Mouse (Mus musculus) forebrain, embryonic 11.5 days (tissue): ENCODE measurements around the gene Mast4. TPM values are rescaled to one million over a fixed set of nuclear protein-coding genes. Genes with fewer than 3 reads are reported as not detected.

Source experiments
- ATAC-seq: fragments of 200-750 bp; cut with Nextera tagmentation; replicated peaks from 2 replicates; pipeline ENCODE4 v1.8.0; 2017; ENCODE audit warnings: moderate TSS enrichment; ENCODE audit not compliant: low FRiP score
- DNase-seq: peaks from one replicate; pipeline ENCODE4 v3.0.0-alpha.2; 2017; ENCODE audit warnings: low spot score
- H3K27ac ChIP-seq: fragments of 300-500 bp; sonication (generic); 2 replicates; pipeline ENCODE4 v1.5.1; 2014; ENCODE audit warnings: low read depth, low read length
- H3K27me3 ChIP-seq: fragments of 300-500 bp; sonication (generic); 2 replicates; pipeline ENCODE4 v1.6.1; 2014; ENCODE audit warnings: mild to moderate bottlenecking, low read length, mixed read lengths; ENCODE audit not compliant: control insufficient read depth, insufficient read depth
- H3K36me3 ChIP-seq: fragments of 300-500 bp; sonication (generic); 2 replicates; pipeline ENCODE4 v1.6.1; 2014; ENCODE audit warnings: mild to moderate bottlenecking, low read length, moderate library complexity, mixed read lengths; ENCODE audit not compliant: control insufficient read depth, insufficient read depth
- H3K4me1 ChIP-seq: fragments of 300-500 bp; sonication (generic); replicated peaks from 2 replicates; pipeline ENCODE4 v1.6.1; 2014; ENCODE audit warnings: low read length, mixed read lengths; ENCODE audit not compliant: control insufficient read depth, insufficient read depth
- H3K4me2 ChIP-seq: fragments of 300-500 bp; sonication (generic); 2 replicates; pipeline ENCODE4 v1.6.1; 2014; ENCODE audit warnings: low read depth, mild to moderate bottlenecking, low read length, moderate library complexity, mixed read lengths; ENCODE audit not compliant: severe bottlenecking
- H3K4me3 ChIP-seq: fragments of 300-500 bp; sonication (generic); 2 replicates; pipeline ENCODE4 v1.5.1; 2014; ENCODE audit warnings: low read depth, low read length
- H3K9ac ChIP-seq: fragments of 300-500 bp; sonication (generic); 2 replicates; pipeline ENCODE4 v1.6.1; 2014; ENCODE audit warnings: low read length
- H3K9me3 ChIP-seq: fragments of 300-500 bp; sonication (generic); 2 replicates; pipeline ENCODE4 v1.6.1; 2016; ENCODE audit warnings: low read length, mixed read lengths; ENCODE audit not compliant: control insufficient read depth
- WGBS: fragments of 180-500 bp; shearing (Covaris S2); extraction: QIAGEN DNeasy Blood & Tissue Kit; methylation state at CpG from one replicate; pipeline ENCODE4 v1.1.7; 2014; 5-methylcytosine and 5-hydroxymethylcytosine counted together
- polyA plus RNA-seq: library from polyadenylated mRNA; unstranded; fragments of >200 nt; fragmentation: Nextera tagmentation; extraction: Ambion mirVana; gene quantifications from 2 replicates; pipeline ENCODE4 v1.2.1, GENCODE M21; 2014

The Mast4 gene
- polyA plus RNA-seq, 1 experiment from 2014 or later, result 23.5 TPM

DNA sequence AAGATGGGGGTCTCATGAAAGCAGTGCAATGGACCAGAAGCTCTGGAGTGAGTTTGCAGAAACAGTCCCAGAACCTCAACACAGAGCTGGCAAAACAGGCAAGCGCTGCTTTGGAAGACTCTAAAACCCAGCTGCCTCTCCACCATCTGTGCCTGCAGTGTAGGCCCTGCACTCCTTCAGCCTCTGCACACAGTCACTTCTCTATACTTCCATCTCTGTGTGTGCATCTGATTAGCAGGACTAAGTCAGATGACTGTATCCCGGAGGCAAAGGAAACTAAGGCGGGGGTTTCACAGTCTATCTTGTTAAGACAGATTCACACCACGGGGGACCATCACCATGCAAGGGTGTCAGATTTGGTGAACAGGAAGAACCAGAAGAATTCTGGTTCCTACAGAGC lies 6.7 kb upstream of the Mast4 start:
- ATAC-seq, result no peak
- WGBS, result 82% methylated on average over 4 of the region's 4 CpGs
- no peak overlapping the region for H3K4me2 ChIP-seq
- DNase-seq, result no peak
- H3K9me3 ChIP-seq, result no peaks in the 10 kb centered on the region
- no peaks in the 10 kb centered on the region for H3K4me1 ChIP-seq
- no peaks in the 10 kb centered on the region for H3K36me3 ChIP-seq
- no peak overlapping the region for H3K9ac ChIP-seq
- H3K4me3 ChIP-seq, result no peak overlapping the region
- no peak overlapping the region for H3K27ac ChIP-seq
- H3K27me3 ChIP-seq, result no peaks in the 10 kb centered on the region; the same call in 1 of the 2 replicates

- no peak overlapping the region for H3K4me3 ChIP-seq
- peaks cover 11% of the 10 kb centered on the region; the same call in 1 of the 2 replicates for H3K4me1 ChIP-seq
- no peak overlapping the region for H3K4me2 ChIP-seq
- DNase-seq (no peak), ATAC-seq (no peak)
- WGBS, result 86% methylated on average over 2 of the region's 2 CpGs
- no peaks in the 10 kb centered on the region for H3K36me3 ChIP-seq
- no peaks in the 10 kb centered on the region for H3K9me3 ChIP-seq
- no peak overlapping the region for H3K9ac ChIP-seq
- peaks cover 14% of the 10 kb centered on the region for H3K27me3 ChIP-seq
- H3K27ac ChIP-seq, result no peak overlapping the region
These were observed 4.3 kb upstream of the Mast4 start for GRCm38 (mm10) chr13:103338616-103339015.

DNA sequence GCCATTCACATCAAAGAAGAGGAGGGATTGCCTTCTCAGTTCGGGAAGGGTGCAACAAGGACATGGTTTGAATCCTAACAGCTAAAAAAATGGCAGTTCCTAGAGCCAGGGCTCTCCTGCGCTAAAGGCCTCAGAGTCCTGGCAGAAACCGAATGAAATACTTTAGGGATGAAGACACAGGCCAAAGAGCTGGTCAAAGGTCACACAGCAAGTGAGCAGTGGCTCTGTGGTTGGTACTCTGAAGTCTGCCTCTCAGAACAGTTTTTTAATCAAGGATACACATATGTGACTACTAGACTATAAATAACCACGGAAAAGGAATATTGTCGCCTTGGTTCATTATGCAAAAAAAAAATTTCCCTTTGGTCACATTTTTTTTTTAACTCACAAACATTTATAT lies 1.9 kb upstream of the Mast4 start:
- DNase-seq, result no peak
- no peak overlapping the region for H3K27ac ChIP-seq
- ATAC-seq, result no peak
- no peaks in the 10 kb centered on the region for H3K9me3 ChIP-seq
- H3K9ac ChIP-seq, result no peak overlapping the region
- H3K36me3 ChIP-seq, result no peaks in the 10 kb centered on the region
- 7% methylated on average over 5 of the region's 5 CpGs for WGBS
- H3K27me3 ChIP-seq, result peaks cover 26% of the 10 kb centered on the region
- H3K4me3 ChIP-seq, result no peak overlapping the region
- H3K4me2 ChIP-seq, result no peak overlapping the region
- peaks cover 14% of the 10 kb centered on the region; the same call in 1 of the 2 replicates for H3K4me1 ChIP-seq

DNA sequence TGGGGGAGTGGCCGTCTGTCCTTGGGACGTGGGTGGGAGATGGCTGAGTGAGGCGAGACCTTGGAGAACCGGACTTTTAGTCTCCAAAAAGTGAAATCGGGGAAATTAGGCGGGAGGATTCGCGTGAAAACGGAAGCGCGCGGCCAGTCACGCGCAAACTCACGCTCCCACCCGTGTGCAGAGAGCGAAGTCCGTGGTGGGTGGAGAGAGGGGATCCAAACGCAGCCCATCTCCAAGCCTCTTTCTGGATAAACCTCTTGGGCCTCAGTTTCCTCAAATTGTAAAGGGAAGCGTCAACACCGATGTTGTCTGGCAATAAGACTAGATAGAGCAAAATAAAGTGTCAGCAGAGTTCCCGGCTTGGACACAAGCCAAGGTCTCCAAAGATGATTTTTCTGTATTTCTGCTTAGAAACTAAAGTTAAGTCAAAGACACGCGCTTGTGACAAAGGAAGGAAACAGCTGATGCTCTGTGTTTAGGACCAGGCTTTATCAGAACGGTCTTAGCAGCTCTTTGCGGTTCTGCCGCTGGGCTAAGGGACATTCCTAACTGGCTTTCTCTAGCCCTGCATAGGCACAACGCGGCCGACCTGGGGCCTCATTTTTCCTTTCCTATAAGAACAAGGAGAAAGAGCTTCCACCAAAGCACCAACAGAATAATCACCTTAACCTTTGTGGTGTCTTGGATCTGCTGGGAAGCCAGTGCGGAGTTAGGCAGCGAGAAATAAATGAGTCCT lies 594 bp upstream of the Mast4 start:
- no peaks in the 10 kb centered on the region for H3K9me3 ChIP-seq
- H3K9ac ChIP-seq, result peak overlapping the region; percentile 56
- H3K36me3 ChIP-seq, result no peaks in the 10 kb centered on the region
- H3K4me1 ChIP-seq, result peaks cover 14% of the 10 kb centered on the region; the same call in 1 of the 2 replicates
- H3K4me3 ChIP-seq, result peak overlapping the region; percentile 54
- peak overlapping the region; percentile 92 for H3K4me2 ChIP-seq
- 1% methylated on average over 32 of the region's 32 CpGs for WGBS
- ATAC-seq (peak; percentile 35), DNase-seq (peak; percentile 67)
- H3K27me3 ChIP-seq, result peaks cover 26% of the 10 kb centered on the region
- no peak overlapping the region for H3K27ac ChIP-seq

DNA sequence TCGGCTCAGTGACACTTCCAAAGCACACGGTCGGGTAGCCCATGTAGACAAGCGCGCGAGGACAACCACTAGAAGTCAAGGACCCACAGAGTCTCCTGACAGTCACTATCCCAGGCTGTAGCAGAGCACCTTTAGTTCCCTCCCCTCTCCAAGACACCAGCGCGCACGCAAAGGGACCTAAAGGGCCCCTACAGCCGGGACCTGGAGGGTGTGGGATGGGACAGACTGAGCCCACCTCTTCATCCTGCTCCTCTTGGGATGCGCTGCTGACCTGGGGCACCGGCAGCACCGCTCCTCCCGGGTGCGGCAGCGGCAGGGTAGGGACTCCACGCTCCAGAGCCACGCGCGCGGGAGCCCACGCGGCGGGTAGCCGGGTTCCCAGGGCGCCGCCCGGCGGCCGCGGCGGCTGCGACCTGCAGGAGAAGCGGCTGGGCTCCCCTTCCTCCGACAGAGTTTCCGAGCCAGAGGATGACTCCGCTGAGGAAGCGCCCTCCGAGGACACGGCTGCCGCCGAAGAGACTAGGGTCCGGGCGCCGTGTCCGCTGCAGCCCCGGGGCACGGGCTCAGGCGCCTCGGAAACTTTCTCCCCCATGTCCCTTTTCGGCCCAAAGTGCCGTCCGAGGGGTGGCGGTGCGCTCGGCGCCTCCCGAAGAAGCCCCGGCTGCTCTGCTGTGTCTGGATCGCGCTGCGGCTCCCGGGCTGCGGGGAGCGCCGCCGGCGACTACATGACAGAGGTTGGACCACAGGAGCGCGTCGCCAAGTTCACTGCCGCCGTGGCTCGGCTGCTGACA lies 501 bp downstream of the Mast4 start:
- no peak overlapping the region for H3K27ac ChIP-seq
- peak overlapping the region; percentile 92 for H3K4me2 ChIP-seq
- peaks cover 14% of the 10 kb centered on the region; the same call in 1 of the 2 replicates for H3K4me1 ChIP-seq
- H3K36me3 ChIP-seq, result no peaks in the 10 kb centered on the region
- WGBS, result under 1% methylated on average over 72 of the region's 74 CpGs
- ATAC-seq (peak; percentile 73), DNase-seq (no peak)
- H3K9ac ChIP-seq, result peak overlapping the region; percentile 56
- peak overlapping the region; percentile 54 for H3K4me3 ChIP-seq
- peaks cover 26% of the 10 kb centered on the region for H3K27me3 ChIP-seq
- no peaks in the 10 kb centered on the region for H3K9me3 ChIP-seq

DNA sequence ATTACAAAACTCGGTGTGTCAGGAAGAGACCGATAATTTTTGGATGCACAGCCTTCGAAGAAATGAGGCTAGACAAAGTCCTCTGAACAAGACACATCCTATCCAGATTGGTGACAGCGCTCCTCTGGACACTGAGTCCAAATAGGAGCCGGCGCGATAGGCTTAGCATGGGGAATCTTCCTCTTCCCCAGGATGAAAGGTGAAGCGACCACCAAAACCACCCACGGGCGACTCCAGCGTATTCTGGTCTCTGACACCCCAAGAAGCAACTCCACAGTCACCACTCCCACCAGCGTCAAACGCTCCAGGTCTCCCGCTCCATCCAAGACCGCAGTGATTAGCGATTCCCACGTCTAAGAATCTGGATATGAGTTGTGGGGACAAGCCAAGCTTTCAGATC lies 1.1 kb downstream of the Mast4 start:
- H3K4me1 ChIP-seq, result peaks cover 14% of the 10 kb centered on the region; the same call in 1 of the 2 replicates
- peaks cover 26% of the 10 kb centered on the region for H3K27me3 ChIP-seq
- H3K36me3 ChIP-seq, result no peaks in the 10 kb centered on the region
- DNase-seq (no peak), ATAC-seq (no peak)
- no peaks in the 10 kb centered on the region for H3K9me3 ChIP-seq
- H3K27ac ChIP-seq, result no peak overlapping the region
- WGBS, result 1% methylated on average over 17 of the region's 17 CpGs
- peak overlapping the region; percentile 54 for H3K4me3 ChIP-seq
- peak overlapping the region; percentile 92 for H3K4me2 ChIP-seq
- H3K9ac ChIP-seq, result no peak overlapping the region

DNA sequence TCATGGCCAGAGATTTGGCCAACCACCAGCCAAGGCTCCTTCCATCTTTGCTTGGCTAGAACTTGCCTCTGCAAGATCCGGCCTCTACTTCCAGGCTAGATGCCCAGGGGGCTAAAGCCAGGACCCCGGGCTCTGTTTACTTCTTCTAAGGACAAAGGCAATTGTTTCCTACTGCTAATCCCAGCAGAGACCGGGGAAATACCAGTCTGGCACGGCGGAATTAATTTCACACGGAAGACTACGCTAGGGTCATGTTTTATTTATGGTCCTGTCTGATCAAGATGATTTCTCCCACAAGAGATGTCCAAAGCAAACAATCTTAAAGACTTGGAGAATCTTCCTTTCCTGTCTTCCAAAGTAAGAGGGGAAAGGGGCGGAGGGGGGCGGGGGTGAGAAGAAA lies 1.6 kb downstream of the Mast4 start:
- no peaks in the 10 kb centered on the region for H3K9me3 ChIP-seq
- H3K9ac ChIP-seq, result no peak overlapping the region
- H3K4me1 ChIP-seq, result peaks cover 14% of the 10 kb centered on the region; the same call in 1 of the 2 replicates
- 3% methylated on average over 9 of the region's 9 CpGs for WGBS
- H3K4me3 ChIP-seq, result no peak overlapping the region
- peaks cover 26% of the 10 kb centered on the region for H3K27me3 ChIP-seq
- ATAC-seq (no peak), DNase-seq (no peak)
- no peak overlapping the region for H3K27ac ChIP-seq
- no peaks in the 10 kb centered on the region for H3K36me3 ChIP-seq
- H3K4me2 ChIP-seq, result no peak overlapping the region

DNA sequence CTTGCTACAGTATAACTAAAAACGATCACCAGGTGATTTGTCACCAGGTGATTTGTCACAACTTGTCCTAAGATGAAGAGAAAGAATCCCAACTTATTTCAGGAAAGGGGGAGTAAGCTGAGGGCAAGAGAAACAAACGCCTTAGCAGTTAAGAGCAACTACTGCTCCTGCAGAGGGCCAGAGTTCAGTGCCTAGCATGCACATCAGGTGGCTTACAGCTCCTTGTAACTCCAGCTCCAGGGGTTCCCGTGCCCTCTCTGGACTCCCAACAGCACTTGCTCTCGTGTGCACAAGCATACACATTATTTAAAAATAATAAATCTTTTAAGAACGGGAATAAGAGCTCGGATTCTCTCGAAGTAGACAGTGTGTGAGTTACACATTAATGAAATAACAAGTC lies 3.2 kb downstream of the Mast4 start:
- no peak for ATAC-seq
- no peaks in the 10 kb centered on the region for H3K36me3 ChIP-seq
- 66% methylated on average over 7 of the region's 7 CpGs for WGBS
- no peak overlapping the region for H3K4me2 ChIP-seq
- H3K9me3 ChIP-seq, result no peaks in the 10 kb centered on the region
- no peak overlapping the region for H3K9ac ChIP-seq
- H3K27ac ChIP-seq, result no peak overlapping the region
- peaks cover 26% of the 10 kb centered on the region for H3K27me3 ChIP-seq
- no peak overlapping the region for H3K4me3 ChIP-seq
- DNase-seq, result no peak
- H3K4me1 ChIP-seq, result peaks cover 14% of the 10 kb centered on the region; the same call in 1 of the 2 replicates
